Mouse (Mus musculus) liver, postnatal 0 days (tissue): ENCODE results near the gene Iqsec3.

Experiments
- CTCF ChIP-seq: sonication (generic); IDR thresholded peaks from 2 replicates; pipeline ENCODE4 v1.5.1; 2016; ENCODE audit warnings: antibody characterized with exemption, low read depth
- EP300 ChIP-seq: IDR thresholded peaks from 2 replicates; pipeline ENCODE4 v1.6.1; 2016; ENCODE audit warnings: antibody characterized with exemption, low read depth, mild to moderate bottlenecking

GRCm38 (mm10) chr6:121401826-121402660 lies 71.4 kb downstream of the Iqsec3 start:
- TF ChIP-seq CTCF (no peak), EP300 (no peak)
